Mouse (Mus musculus) ES-Bruce4 (cell line): ENCODE data around the gene Fkbp11.

Experiments
- CTCF ChIP-seq: IDR thresholded peaks from one replicate; pipeline ENCODE4 v1.8.1; 2011; ENCODE audit warnings: low read depth, low read length
- POLR2A ChIP-seq: IDR thresholded peaks from one replicate; pipeline ENCODE4 v1.8.1; 2011; ENCODE audit warnings: low read length; ENCODE audit not compliant: insufficient read depth

DNA sequence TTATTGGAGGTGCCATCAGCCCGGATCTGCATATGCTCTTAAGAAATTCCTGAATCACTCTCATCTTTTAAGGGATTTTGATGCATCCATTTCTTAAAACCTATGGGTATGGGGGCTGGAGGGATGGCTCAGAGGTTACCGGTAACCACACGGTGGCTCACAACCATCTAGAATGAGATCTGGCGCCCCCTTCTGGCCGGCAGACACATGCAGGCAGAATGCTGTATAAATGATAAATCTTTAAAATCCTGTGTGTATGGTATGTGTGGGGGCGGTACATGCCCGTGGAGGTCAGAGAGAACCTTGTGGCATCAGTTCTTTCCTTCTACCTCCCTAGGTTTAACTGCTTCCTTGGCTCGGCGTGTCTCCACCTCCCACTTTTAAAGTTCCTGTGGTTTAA, 17.6 kb downstream of the Fkbp11 start:
- no peak for TF ChIP-seq POLR2A
- peak; percentile 96 for TF ChIP-seq CTCF
